Mouse (Mus musculus): ENCODE data around the gene Kat7.

- TF ChIP-seq CTCF (IDR thresholded peaks at IDR 0.05; ENCODE audit: control insufficient read depth, insufficient read depth, insufficient replicate concordance, low read depth, low read length) (no peak), POLR2A (IDR thresholded peaks at IDR 0.05; ENCODE audit: control insufficient read depth, low read depth, low read length) (no peak)
These were observed 34.1 kb upstream of the Kat7 start for GRCm38 (mm10) chr11:95344181-95344580.
